Mouse (Mus musculus) central nervous system, embryonic 11.5 days (tissue): ENCODE data around the gene Tmem198. TPM values are rescaled to one million over a fixed set of nuclear protein-coding genes. Genes with fewer than 3 reads are reported as not detected.

Experiments used
- polyA plus RNA-seq: library from polyadenylated mRNA; depleted of rRNA; stranded (reverse); fragments of >200 nt; gene quantifications from 2 replicates; pipeline ENCODE4 v1.2.3, GENCODE M21; 2012; rRNA removed

Tmem198 gene
- polyA plus RNA-seq, result 9.1 and 16.2 TPM in 2 replicates

DNA sequence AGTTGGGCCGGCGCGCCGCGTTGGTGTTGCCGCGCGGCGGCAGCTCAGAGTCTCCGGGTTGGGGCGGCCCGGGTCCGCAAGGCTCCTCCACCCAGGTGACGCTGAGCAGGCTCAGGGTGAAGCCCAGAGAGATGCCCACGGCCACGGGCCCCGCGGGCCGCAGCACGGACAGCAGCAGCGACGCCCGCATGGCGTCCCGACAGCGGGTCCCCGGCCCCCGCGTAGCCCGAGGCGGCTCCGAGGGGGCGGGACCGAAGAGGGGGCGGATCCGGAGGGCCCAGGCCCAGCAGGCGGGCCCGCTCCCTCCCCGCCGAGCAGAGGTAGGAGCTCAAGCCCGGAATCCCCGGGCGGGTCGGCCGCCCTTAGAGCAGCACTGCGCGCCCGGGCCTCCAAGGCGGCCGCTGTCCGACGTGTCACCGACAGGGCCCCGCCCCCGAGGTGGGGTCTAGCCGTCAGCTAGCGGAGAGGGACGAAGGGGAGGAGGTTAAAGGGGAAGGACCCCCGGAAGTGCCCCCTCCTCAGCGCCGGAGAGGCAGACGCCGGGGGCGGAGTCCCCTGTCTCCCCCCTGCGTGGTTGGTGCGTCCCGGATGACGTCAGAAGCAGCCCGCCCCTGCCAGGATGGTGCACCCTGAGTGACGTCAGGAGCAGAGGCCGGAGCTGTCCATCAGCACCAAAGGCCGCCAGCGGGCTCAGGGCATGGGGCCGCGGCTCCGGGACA is at the start of gene Tmem198, which contains the start of gene Chpf:
Gene Tmem198 (plus strand): TSS at position 617 of the 719 bp plus-strand sequence.
Gene Chpf (minus strand): TSS at position 392 of the 719 bp plus-strand sequence.

DNA sequence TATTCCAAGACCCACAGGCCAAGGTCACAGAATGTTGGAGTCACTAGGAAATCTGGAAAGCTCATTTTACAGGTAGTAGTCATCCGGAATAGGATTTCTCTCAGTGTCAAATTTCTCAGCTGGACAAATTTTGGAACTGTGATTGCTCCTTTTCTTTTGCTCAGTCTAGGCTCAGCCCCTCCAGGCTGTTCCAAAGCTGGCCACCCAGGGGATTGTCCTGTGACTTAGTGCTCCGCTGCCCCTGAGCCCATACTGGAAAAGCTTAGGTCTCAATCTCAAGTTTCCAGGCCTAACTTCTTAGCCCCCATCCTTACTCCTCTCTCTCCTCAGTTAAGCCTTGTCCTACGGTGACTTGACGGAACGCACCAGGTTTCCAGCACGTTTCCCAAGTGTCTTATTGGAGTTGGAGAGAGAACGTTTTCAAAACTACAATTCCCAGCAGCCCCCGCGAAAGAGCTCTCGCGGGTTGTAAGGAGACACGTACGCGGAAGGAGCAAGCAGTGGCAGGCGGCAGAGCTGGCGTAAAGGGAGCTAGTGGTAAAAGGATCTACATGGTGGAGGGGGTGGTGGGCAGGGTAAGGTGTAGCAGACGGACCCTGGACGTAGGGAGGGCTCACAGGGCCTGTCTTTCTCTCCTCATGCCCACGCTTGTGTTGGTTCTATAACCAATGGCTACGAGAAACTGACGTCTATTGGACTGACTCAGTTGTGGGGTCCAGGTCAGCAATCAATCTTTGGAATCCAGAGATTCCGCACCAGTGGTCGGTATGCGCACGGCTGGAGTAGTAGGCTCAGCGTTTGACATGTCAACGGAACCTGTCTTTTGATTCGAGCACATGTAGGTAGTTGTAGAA is 43.6 kb upstream of the Tmem198 start, which contains the start of gene Gmppa:
Gene Gmppa (plus strand): TSS at position 456 of the 854 bp plus-strand sequence.

DNA sequence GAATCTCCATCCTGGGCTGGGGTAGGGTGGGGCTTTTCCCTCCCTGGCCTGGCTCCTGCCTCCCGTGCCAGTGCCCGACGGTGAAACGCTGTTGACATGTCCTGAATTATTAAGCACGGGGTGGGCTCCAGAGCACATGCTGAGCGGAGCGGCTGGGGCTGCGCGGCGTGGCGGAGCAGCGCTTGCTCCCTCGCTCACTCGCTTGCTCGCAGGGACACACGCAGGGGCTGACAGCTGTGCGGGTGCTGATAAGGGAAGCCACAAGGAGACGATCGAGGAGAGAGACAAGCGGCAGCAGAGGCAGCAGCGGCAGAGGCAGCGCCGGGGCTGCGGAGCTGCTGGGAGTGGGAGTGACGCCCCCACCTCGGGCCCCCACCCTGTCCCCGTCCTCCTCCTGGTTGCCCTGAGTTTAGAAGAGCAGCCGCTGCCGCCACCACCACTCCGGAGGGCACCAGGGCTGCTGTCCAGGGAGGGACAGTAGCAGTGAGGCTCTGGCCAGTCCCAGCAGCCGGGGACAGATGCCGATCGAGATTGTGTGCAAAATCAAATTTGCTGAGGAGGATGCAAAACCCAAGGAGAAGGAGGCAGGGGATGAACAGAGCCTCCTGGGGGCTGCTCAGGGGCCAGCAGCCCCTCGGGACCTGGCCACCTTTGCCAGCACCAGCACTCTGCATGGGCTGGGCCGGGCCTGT is 28.9 kb upstream of the Tmem198 start, which contains the start of gene Asic4:
Gene Asic4 (plus strand): TSS at position 123 of the 692 bp plus-strand sequence.

DNA sequence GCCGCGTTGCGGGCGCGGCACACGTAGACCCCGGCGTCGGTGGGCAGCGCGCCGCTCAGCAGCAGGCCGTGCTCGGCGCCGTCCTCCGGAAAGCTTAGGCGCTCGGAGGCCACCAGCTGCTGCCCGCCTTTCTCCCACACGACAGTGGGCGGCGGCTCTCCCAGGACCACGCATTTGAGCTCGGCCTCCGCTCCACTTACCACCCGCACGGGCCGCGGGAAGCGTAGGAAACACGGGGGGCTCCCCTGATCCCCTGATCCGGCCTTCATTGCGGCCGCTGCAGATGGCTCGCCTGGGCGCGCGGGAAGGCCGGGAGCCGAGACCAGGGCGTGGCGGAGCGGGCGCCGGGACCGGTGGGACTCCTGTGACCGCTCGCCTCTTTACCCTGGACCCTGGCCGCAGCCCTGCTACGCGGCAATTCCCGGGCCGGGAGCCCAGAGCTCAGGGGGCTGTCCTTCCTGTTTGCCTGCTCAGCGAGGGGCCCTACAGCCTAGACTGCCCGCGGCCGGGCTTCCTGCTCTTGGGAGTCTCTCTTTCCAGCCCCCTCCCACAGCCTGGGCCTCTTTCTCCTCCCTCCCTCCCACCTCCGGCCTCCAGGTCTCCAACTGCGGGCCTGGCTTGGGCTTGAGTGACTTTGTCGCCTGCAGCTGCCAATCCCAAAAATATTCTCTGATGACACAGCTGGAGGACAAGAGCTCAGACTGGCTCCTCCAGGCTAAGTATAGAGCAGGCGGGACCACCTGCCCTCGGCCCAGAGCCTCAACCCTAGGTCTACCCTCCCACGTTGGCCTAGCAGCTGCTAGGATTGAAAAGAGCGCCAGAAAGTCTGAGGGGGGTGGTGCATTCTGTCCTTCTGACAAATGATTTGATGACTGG is 26.9 kb downstream of the Tmem198 start, which contains the start of gene Obsl1:
Gene Obsl1 (minus strand): TSS at position 497 of the 876 bp plus-strand sequence.

GRCm38 (mm10) chr1:75507006-75507405 is 27.7 kb downstream of the Tmem198 start, which contains the start of gene Inha:
Inha (plus strand) TSS chr1:75507077.

GRCm38 (mm10) chr1:75521321-75522031 is 42.1 kb downstream of the Tmem198 start, which contains the start of gene Stk11ip:
Stk11ip (plus strand) TSS chr1:75521529.

Other genes starting within 250 kb of the Tmem198 start
- not detected in 2 replicates for gene A630095N17Rik, start 247.4 kb upstream of the Tmem198 start, polyA plus RNA-seq
- gene Dnajb2, start 243.1 kb upstream of the Tmem198 start, polyA plus RNA-seq, result 32.0 and 36.4 TPM in 2 replicates
- gene Ptprn, start 215.0 kb upstream of the Tmem198 start, polyA plus RNA-seq, result 11.9 and 13.4 TPM in 2 replicates
- 9.7 and 17.3 TPM in 2 replicates for gene Resp18, start 201.1 kb upstream of the Tmem198 start, polyA plus RNA-seq
- 102 and 138 TPM in 2 replicates for gene Dnpep, start 161.5 kb upstream of the Tmem198 start, polyA plus RNA-seq
- gene Des, start 119.2 kb upstream of the Tmem198 start, polyA plus RNA-seq, result 5.1 and 15.4 TPM in 2 replicates
- gene Speg, start 104.2 kb upstream of the Tmem198 start, polyA plus RNA-seq, result 40.6 and 51.1 TPM in 2 replicates
- gene Gmppa, start 43.6 kb upstream of the Tmem198 start, polyA plus RNA-seq, result 50.2 and 71.7 TPM in 2 replicates
- gene Asic4, start 29.1 kb upstream of the Tmem198 start, polyA plus RNA-seq, result 12.8 and 13.3 TPM in 2 replicates
- gene Chpf, start 225 bp upstream of the Tmem198 start, polyA plus RNA-seq, result 29.6 and 30.3 TPM in 2 replicates
- 96.8 and 109 TPM in 2 replicates for gene Obsl1, start 26.9 kb downstream of the Tmem198 start, polyA plus RNA-seq
- gene Inha, start 27.5 kb downstream of the Tmem198 start, polyA plus RNA-seq, result 19.5 and 20.7 TPM in 2 replicates
- 32.0 and 34.6 TPM in 2 replicates for gene Stk11ip, start 42.0 kb downstream of the Tmem198 start, polyA plus RNA-seq
- 47.3 and 55.0 TPM in 2 replicates for gene Slc4a3, start 66.7 kb downstream of the Tmem198 start, polyA plus RNA-seq